Mouse (Mus musculus) ES-Bruce4 (cell line): ENCODE measurements around the gene Setdb1. TPM values are rescaled to one million over a fixed set of nuclear protein-coding genes. Genes with fewer than 3 reads are reported as not detected.

Source experiments
- H3K27ac ChIP-seq: 2 replicates; pipeline ENCODE4 v1.5.1; 2012; ENCODE audit warnings: low read length, inconsistent platforms; ENCODE audit not compliant: insufficient read depth
- H3K27me3 ChIP-seq: 2 replicates; pipeline ENCODE4 v1.6.1; 2012; ENCODE audit warnings: mild to moderate bottlenecking, low read length, inconsistent platforms; ENCODE audit not compliant: control insufficient read depth, poor library complexity, insufficient read depth, severe bottlenecking
- H3K36me3 ChIP-seq: 2 replicates; pipeline ENCODE4 v1.6.1; 2012; ENCODE audit warnings: inconsistent platforms, mild to moderate bottlenecking, low read length, moderate library complexity; ENCODE audit not compliant: control insufficient read depth, poor library complexity, insufficient read depth, severe bottlenecking
- H3K4me1 ChIP-seq: one replicate; pipeline ENCODE4 v1.8.1; 2011; ENCODE audit warnings: low read length; ENCODE audit not compliant: control insufficient read depth, insufficient read depth
- H3K4me3 ChIP-seq: 2 replicates; pipeline ENCODE4 v1.5.1; 2011; ENCODE audit warnings: low read depth, mild to moderate bottlenecking, low read length
- H3K9ac ChIP-seq: 2 replicates; pipeline ENCODE4 v1.6.1; 2012; ENCODE audit warnings: low read depth, mild to moderate bottlenecking, inconsistent platforms; ENCODE audit not compliant: poor library complexity, severe bottlenecking
- H3K9me3 ChIP-seq: replicated peaks from 2 replicates; pipeline ENCODE4 v1.6.1; 2012; ENCODE audit warnings: mild to moderate bottlenecking, low read length, inconsistent platforms; ENCODE audit not compliant: control insufficient read depth, poor library complexity, insufficient read depth, severe bottlenecking
- CTCF ChIP-seq: IDR thresholded peaks from one replicate; pipeline ENCODE4 v1.8.1; 2011; ENCODE audit warnings: low read depth, low read length
- EP300 ChIP-seq: IDR thresholded peaks from 2 replicates; pipeline ENCODE4 v1.6.1; 2011; ENCODE audit warnings: low read depth, low read length; ENCODE audit not compliant: insufficient read depth
- POLR2A ChIP-seq: IDR thresholded peaks from one replicate; pipeline ENCODE4 v1.8.1; 2011; ENCODE audit warnings: low read length; ENCODE audit not compliant: insufficient read depth
- polyA plus RNA-seq: library from polyadenylated mRNA; stranded (reverse); fragments of >200 nt; gene quantifications from 2 replicates; pipeline ENCODE4 v1.2.4, GENCODE M21; 2011; ENCODE audit warnings: low read depth; ENCODE audit not compliant: missing spikeins, insufficient read depth, insufficient read length

The Setdb1 gene
- polyA plus RNA-seq, 1 experiment = 73.3 TPM

DNA sequence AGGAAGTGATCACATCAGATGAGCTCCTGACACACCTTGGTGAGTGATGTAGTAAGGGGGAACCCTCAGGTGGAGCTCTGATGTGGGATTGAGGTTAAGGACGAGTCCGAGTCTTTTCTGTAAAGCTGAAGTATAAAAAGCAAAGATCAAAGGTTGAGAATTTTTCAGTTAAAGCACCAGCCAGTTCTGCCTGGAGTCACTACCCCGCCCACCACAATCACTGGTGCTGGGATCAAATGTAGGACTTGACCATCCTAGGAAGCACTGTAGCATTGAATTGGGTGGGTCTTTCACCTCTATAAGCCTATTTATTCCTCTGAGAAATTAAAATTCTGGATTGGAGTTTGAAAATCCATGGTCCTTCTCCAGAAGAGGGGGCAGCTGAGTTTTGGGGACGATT is 66.0 kb downstream of the Setdb1 start:
- Histone ChIP-seq H3K27ac (no peak overlapping the region), H3K9ac (no peak overlapping the region), H3K9me3 (no peaks in the 10 kb centered on the region), H3K36me3 (peaks cover 22% of the 10 kb centered on the region), H3K4me1 (peaks cover 14% of the 10 kb centered on the region), H3K27me3 (no peaks in the 10 kb centered on the region), H3K4me3 (no peak overlapping the region)
- no peak for TF ChIP-seq CTCF
- TF ChIP-seq EP300 = no peak
- no peak for TF ChIP-seq POLR2A

DNA sequence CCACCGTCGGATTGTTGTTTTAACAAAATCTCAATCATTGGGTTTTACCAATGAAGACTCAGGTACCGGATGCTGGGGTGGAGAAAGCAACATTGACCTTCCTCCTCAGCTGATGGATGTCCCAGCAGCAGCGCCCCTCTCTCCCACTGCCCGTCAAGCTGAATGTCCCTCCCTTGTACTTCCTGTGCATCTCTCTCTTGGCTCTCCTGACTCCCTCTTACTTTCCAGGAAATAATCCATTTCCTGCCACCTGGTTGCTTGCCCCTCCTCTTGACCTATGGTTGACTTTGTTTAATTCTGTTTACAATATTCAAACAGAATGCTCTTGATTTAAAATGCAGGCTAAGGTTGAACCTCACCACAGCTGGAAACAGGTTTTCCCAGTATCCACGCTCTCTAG is 66.8 kb downstream of the Setdb1 start:
- no peak for TF ChIP-seq POLR2A
- no peak for TF ChIP-seq EP300
- no peak for TF ChIP-seq CTCF
- Histone ChIP-seq H3K4me1 (peaks cover 12% of the 10 kb centered on the region), H3K27ac (peak overlapping the region; percentile 7), H3K9me3 (no peaks in the 10 kb centered on the region), H3K4me3 (no peak overlapping the region), H3K36me3 (peaks cover 22% of the 10 kb centered on the region), H3K9ac (no peak overlapping the region), H3K27me3 (no peaks in the 10 kb centered on the region)

- H3K36me3 ChIP-seq = peaks cover 21% of the 10 kb centered on the region
- no peaks in the 10 kb centered on the region for H3K27me3 ChIP-seq
Measured at GRCm38 (mm10) chr3:95289419-95289818, 67.6 kb downstream of the Setdb1 start.

GRCm38 (mm10) chr3:95287541-95287940 is 69.5 kb downstream of the Setdb1 start:
- no peaks in the 10 kb centered on the region for H3K9me3 ChIP-seq
- no peak overlapping the region for H3K27ac ChIP-seq
- H3K4me3 ChIP-seq = no peak overlapping the region
- H3K4me1 ChIP-seq = peaks cover 8% of the 10 kb centered on the region
- no peak overlapping the region for H3K9ac ChIP-seq
- peaks cover 15% of the 10 kb centered on the region for H3K36me3 ChIP-seq
- TF ChIP-seq POLR2A (no peak), CTCF (no peak), EP300 (no peak)
- no peaks in the 10 kb centered on the region for H3K27me3 ChIP-seq

More at GRCm38 (mm10) chr3:95289419-95289818, 67.6 kb downstream of the Setdb1 start:
- H3K4me1 ChIP-seq = peaks cover 11% of the 10 kb centered on the region
- H3K27ac ChIP-seq = no peak overlapping the region
- no peak overlapping the region for H3K4me3 ChIP-seq
- H3K9me3 ChIP-seq = no peaks in the 10 kb centered on the region
- TF ChIP-seq POLR2A (no peak), EP300 (no peak), CTCF (no peak)
- H3K9ac ChIP-seq = no peak overlapping the region

- Histone ChIP-seq H3K4me3 (peak overlapping the region; percentile 55), H3K27ac (peak overlapping the region; percentile 61), H3K9ac (peak overlapping the region; percentile 8; the same call in 1 of the 2 replicates), H3K9me3 (no peaks in the 10 kb centered on the region), H3K27me3 (no peaks in the 10 kb centered on the region), H3K4me1 (peaks cover 3% of the 10 kb centered on the region), H3K36me3 (peaks cover 10% of the 10 kb centered on the region)
- TF ChIP-seq CTCF = no peak
- peak; percentile 16 for TF ChIP-seq POLR2A
Measured at GRCm38 (mm10) chr3:95286510-95286909, 70.5 kb downstream of the Setdb1 start.

DNA sequence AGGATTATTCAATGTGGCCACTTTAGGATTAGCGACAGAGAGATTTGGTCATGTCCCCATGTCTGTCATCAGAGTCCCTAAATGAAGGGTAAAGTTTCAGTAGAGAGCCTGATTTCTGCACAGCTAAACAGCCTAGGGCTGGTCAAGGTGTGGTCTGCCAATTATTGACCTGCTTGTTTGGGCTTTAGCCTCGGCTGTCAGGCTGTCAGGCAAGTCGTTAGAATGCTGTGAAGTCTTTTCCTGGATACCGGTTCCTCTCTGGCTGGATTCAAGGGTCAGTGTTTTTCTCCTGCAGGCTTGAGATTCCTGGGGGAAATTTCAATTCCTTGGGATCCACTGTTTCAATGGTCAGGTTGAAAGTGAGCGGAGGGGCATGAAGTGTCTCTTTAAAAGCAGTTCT is 71.0 kb downstream of the Setdb1 start:
- TF ChIP-seq POLR2A = no peak
- TF ChIP-seq EP300 = no peak
- TF ChIP-seq CTCF = no peak
- H3K9me3 ChIP-seq = no peaks in the 10 kb centered on the region
- peak overlapping the region; percentile 61 for H3K27ac ChIP-seq
- H3K27me3 ChIP-seq = no peaks in the 10 kb centered on the region
- H3K4me1 ChIP-seq = peaks cover 3% of the 10 kb centered on the region
- peak overlapping the region; percentile 8; the same call in 1 of the 2 replicates for H3K9ac ChIP-seq
- peaks cover 10% of the 10 kb centered on the region for H3K36me3 ChIP-seq
- peak overlapping the region; percentile 55 for H3K4me3 ChIP-seq
